Mouse (Mus musculus) ovary, adult 18-20 months (tissue): Measurements from ENCODE around the gene 1700001J03Rik.
A peak's percentile ranks its signal among the peaks of the same experiment; 100 is the strongest.
"Not testable (repeated sequence)": the region's sequence is repeated elsewhere in the genome, so short reads cannot be mapped to it uniquely, and the experiment has no call there.

Experiments
- DNase-seq: peaks from one replicate; pipeline ENCODE4 v3.0.0; 2022; ENCODE audit warnings: low spot score, mixed read lengths

The 1700001J03Rik gene

GRCm38 (mm10) chr5:146185204-146185603 is at the start of gene 1700001J03Rik:
1700001J03Rik (minus strand) TSS chr5:146185304.
- not testable (repeated sequence) for DNase-seq

- no peak for DNase-seq
Observed at GRCm38 (mm10) chr5:146234336-146234735, 49.2 kb upstream of the 1700001J03Rik start.

GRCm38 (mm10) chr5:146232816-146233215 is 47.7 kb upstream of the 1700001J03Rik start:
- DNase-seq = no peak

- DNase-seq = no peak
Observed at GRCm38 (mm10) chr5:146232056-146232675, 47.1 kb upstream of the 1700001J03Rik start.

GRCm38 (mm10) chr5:146231655-146231996 is 46.5 kb upstream of the 1700001J03Rik start:
- DNase-seq = no peak

GRCm38 (mm10) chr5:146230864-146231654 is 46.0 kb upstream of the 1700001J03Rik start, which contains the start of gene Cdk8:
Cdk8 (plus strand) TSS chr5:146231230.
- DNase-seq = peak; percentile 89

GRCm38 (mm10) chr5:146229869-146230650 is 45.0 kb upstream of the 1700001J03Rik start:
- DNase-seq = no peak

- DNase-seq = no peak
Observed at GRCm38 (mm10) chr5:146227496-146227895, 42.4 kb upstream of the 1700001J03Rik start.

GRCm38 (mm10) chr5:146223786-146224185 is 38.7 kb upstream of the 1700001J03Rik start:
- DNase-seq = no peak

GRCm38 (mm10) chr5:146221722-146222121 is 36.6 kb upstream of the 1700001J03Rik start:
- no peak for DNase-seq

- DNase-seq = peak; percentile 95
Observed at GRCm38 (mm10) chr5:146220879-146221714, 36.0 kb upstream of the 1700001J03Rik start, which contains the start of gene Rnf6. Rnf6 (minus strand) TSS chr5:146221555.

GRCm38 (mm10) chr5:146220501-146220878 is 35.4 kb upstream of the 1700001J03Rik start:
- DNase-seq = no peak

- DNase-seq = no peak
Observed at GRCm38 (mm10) chr5:146205537-146205936, 20.4 kb upstream of the 1700001J03Rik start.

- no peak for DNase-seq
Observed at GRCm38 (mm10) chr5:146203921-146204320, 18.8 kb upstream of the 1700001J03Rik start.

GRCm38 (mm10) chr5:146200580-146200979 is 15.5 kb upstream of the 1700001J03Rik start:
- DNase-seq = no peak

- DNase-seq = no peak
Observed at GRCm38 (mm10) chr5:146199540-146199939, 14.4 kb upstream of the 1700001J03Rik start.

- no peak for DNase-seq
Observed at GRCm38 (mm10) chr5:146199073-146199472, 14.0 kb upstream of the 1700001J03Rik start.

GRCm38 (mm10) chr5:146193360-146193759 is 8.3 kb upstream of the 1700001J03Rik start:
- no peak for DNase-seq

GRCm38 (mm10) chr5:146190501-146191269 is 5.6 kb upstream of the 1700001J03Rik start:
- no peak for DNase-seq

- DNase-seq = no peak
Observed at GRCm38 (mm10) chr5:146190093-146190492, 5.0 kb upstream of the 1700001J03Rik start.

GRCm38 (mm10) chr5:146188712-146189111 is 3.6 kb upstream of the 1700001J03Rik start:
- DNase-seq = no peak
